Mouse (Mus musculus) MEL (cell line): ENCODE results near the gene Phf21a. TPM values are rescaled to one million over a fixed set of nuclear protein-coding genes. Genes with fewer than 3 reads are reported as not detected.
A peak's percentile ranks its signal among the peaks of the same experiment; 100 is the strongest.

Experiments used
- DNase-seq: peaks from one replicate; pipeline ENCODE4 v3.0.0; 2011; ENCODE audit warnings: low read depth, low spot score
- H3K27ac ChIP-seq: 2 replicates; pipeline ENCODE4 v1.5.1; 2012; ENCODE audit warnings: low read depth, mild to moderate bottlenecking, control low read depth, low read length, moderate library complexity; ENCODE audit not compliant: control insufficient read depth
- H3K27me3 ChIP-seq, 2 experiments: fragments of 150-350 bp in 1 of 2; sonication (generic) in 1 of 2; 2 replicates each; pipeline ENCODE4 v1.6.1; 2012; ENCODE audit warnings: low read length in 2 of 2, mild to moderate bottlenecking in 2 of 2, improper control_type of control experiment in 1 of 2, moderate library complexity in 1 of 2; ENCODE audit not compliant: insufficient read depth in 2 of 2, control insufficient read depth in 1 of 2
- H3K36me3 ChIP-seq, 2 experiments: 2 replicates each; pipeline ENCODE4 v1.6.1; 2012 to 2014; ENCODE audit warnings: low read length in 2 of 2, improper control_type of control experiment in 1 of 2, inconsistent platforms in 1 of 2, mild to moderate bottlenecking in 1 of 2; ENCODE audit not compliant: insufficient read depth in 2 of 2, control insufficient read depth in 1 of 2
- H3K4me1 ChIP-seq, 2 experiments: fragments of 150-350 bp in 1 of 2; sonication (generic) in 1 of 2; 2 replicates each; pipeline ENCODE4 v1.6.1; 2012; ENCODE audit warnings: low read length in 2 of 2, improper control_type of control experiment in 1 of 2, mild to moderate bottlenecking in 1 of 2; ENCODE audit not compliant: insufficient read depth in 2 of 2, control insufficient read depth in 1 of 2
- H3K4me3 ChIP-seq, 2 experiments: fragments of 150-350 bp in 1 of 2; sonication (generic) in 1 of 2; 2 replicates each; pipeline ENCODE4 v1.5.1; 2012; ENCODE audit warnings: low read depth in 2 of 2, low read length in 2 of 2, mild to moderate bottlenecking in 2 of 2, moderate library complexity in 2 of 2, control low read depth in 1 of 2, improper control_type of control experiment in 1 of 2; ENCODE audit not compliant: control insufficient read depth in 1 of 2, insufficient read depth in 1 of 2
- H3K79me2 ChIP-seq: 2 replicates; pipeline ENCODE4 v1.6.1; 2012; ENCODE audit warnings: mild to moderate bottlenecking, low read length, moderate library complexity; ENCODE audit not compliant: control insufficient read depth, poor library complexity, insufficient read depth
- H3K9ac ChIP-seq: 2 replicates; pipeline ENCODE4 v1.6.1; 2012; ENCODE audit warnings: low read depth, mild to moderate bottlenecking, control low read depth, low read length, moderate library complexity; ENCODE audit not compliant: control insufficient read depth, poor library complexity, severe bottlenecking
- H3K9me3 ChIP-seq: fragments of 150-350 bp; sonication (generic); replicated peaks from 2 replicates; pipeline ENCODE4 v1.6.1; 2012; ENCODE audit warnings: mild to moderate bottlenecking, low read length, improper control_type of control experiment, moderate library complexity; ENCODE audit not compliant: insufficient read depth
- BHLHE40 ChIP-seq: IDR thresholded peaks from 2 replicates; pipeline ENCODE4 v1.6.1; 2012; ENCODE audit warnings: low read depth, mild to moderate bottlenecking, inconsistent platforms, low read length, improper control_type of control experiment, borderline replicate concordance
- CHD1 ChIP-seq: IDR thresholded peaks from 2 replicates; pipeline ENCODE4 v1.6.1; 2012; ENCODE audit warnings: low read depth, mild to moderate bottlenecking, inconsistent platforms, low read length, improper control_type of control experiment
- EP300 ChIP-seq, 2 experiments: IDR thresholded peaks; 2 replicates each; pipeline ENCODE4 v1.6.1; 2011; ENCODE audit warnings: improper control_type of control experiment in 2 of 2, low read length in 2 of 2, low read depth in 1 of 2, mild to moderate bottlenecking in 1 of 2
- ETS1 ChIP-seq: IDR thresholded peaks from 2 replicates; pipeline ENCODE4 v1.6.1; 2012; ENCODE audit warnings: low read depth, mild to moderate bottlenecking, inconsistent platforms, low read length, improper control_type of control experiment, moderate library complexity
- GABPA ChIP-seq: IDR thresholded peaks from 2 replicates; pipeline ENCODE4 v1.6.1; 2012; ENCODE audit warnings: low read depth, mild to moderate bottlenecking, inconsistent platforms, low read length, improper control_type of control experiment, moderate library complexity
- JUND ChIP-seq: IDR thresholded peaks from 2 replicates; pipeline ENCODE4 v1.6.1; 2011; ENCODE audit warnings: low read depth, mild to moderate bottlenecking, improper control_type of control experiment, low read length
- MAX ChIP-seq: IDR thresholded peaks from 2 replicates; pipeline ENCODE4 v1.6.1; 2011; ENCODE audit warnings: low read length, improper control_type of control experiment
- MAZ ChIP-seq: IDR thresholded peaks from 2 replicates; pipeline ENCODE4 v1.6.1; 2012; ENCODE audit warnings: low read depth, mild to moderate bottlenecking, inconsistent platforms, low read length, improper control_type of control experiment
- MYB ChIP-seq: IDR thresholded peaks from 2 replicates; pipeline ENCODE4 v1.6.1; 2011; ENCODE audit warnings: mild to moderate bottlenecking, low read depth, low read length, improper control_type of control experiment
- MYC ChIP-seq: IDR thresholded peaks from 2 replicates; pipeline ENCODE4 v1.6.1; 2011; ENCODE audit warnings: low read depth, mild to moderate bottlenecking, low read length, improper control_type of control experiment, moderate library complexity
- NELFE ChIP-seq: IDR thresholded peaks from 2 replicates; pipeline ENCODE4 v1.6.1; 2011; ENCODE audit warnings: low read depth, low read length, improper control_type of control experiment
- NRF1 ChIP-seq: IDR thresholded peaks from 2 replicates; pipeline ENCODE4 v1.6.1; 2014; ENCODE audit warnings: low read depth, mild to moderate bottlenecking, inconsistent platforms, low read length, improper control_type of control experiment, moderate library complexity; ENCODE audit not compliant: poor library complexity, insufficient read depth, severe bottlenecking
- RAD21 ChIP-seq: IDR thresholded peaks from 2 replicates; pipeline ENCODE4 v1.6.1; 2011; ENCODE audit warnings: mild to moderate bottlenecking, low read depth, low read length, improper control_type of control experiment
- RCOR1 ChIP-seq: IDR thresholded peaks from 2 replicates; pipeline ENCODE4 v1.6.1; 2012; ENCODE audit warnings: low read depth, mild to moderate bottlenecking, inconsistent platforms, low read length, improper control_type of control experiment
- SIN3A ChIP-seq: IDR thresholded peaks from 2 replicates; pipeline ENCODE4 v1.6.1; 2012; ENCODE audit warnings: low read length, improper control_type of control experiment, inconsistent platforms
- TAL1 ChIP-seq: IDR thresholded peaks from 2 replicates; pipeline ENCODE4 v1.6.1; 2012; ENCODE audit warnings: mild to moderate bottlenecking, inconsistent platforms, low read length, moderate library complexity, mixed read lengths
- TBP ChIP-seq: IDR thresholded peaks from 2 replicates; pipeline ENCODE4 v1.8.0; 2011; ENCODE audit warnings: low read depth, low read length, improper control_type of control experiment
- ZMIZ1 ChIP-seq: IDR thresholded peaks from 2 replicates; pipeline ENCODE4 v1.6.1; 2012; ENCODE audit warnings: low read depth, mild to moderate bottlenecking, inconsistent platforms, low read length, improper control_type of control experiment, moderate library complexity
- ZNF384 ChIP-seq: IDR thresholded peaks from 2 replicates; pipeline ENCODE4 v1.6.1; 2012; ENCODE audit warnings: low read depth, mild to moderate bottlenecking, inconsistent platforms, low read length, improper control_type of control experiment
- polyA plus RNA-seq, 2 experiments: library from polyadenylated mRNA; stranded (reverse) in 1 of 2; unstranded in 1 of 2; fragments of >175 nt in 1 of 2; fragments of >200 nt in 1 of 2; gene quantifications; 2 replicates each; pipeline versions ENCODE4 v1.2.1 to v1.2.4; 2012; ENCODE audit warnings: low replicate concordance in 2 of 2, low read depth in 1 of 2; ENCODE audit not compliant: insufficient read length in 2 of 2, insufficient read depth in 1 of 2, missing spikeins in 1 of 2
- total RNA-seq: library from RNA; depleted of rRNA; stranded (reverse); fragments of 300-350 nt; gene quantifications from 2 replicates; pipeline ENCODE4 v1.2.3, GENCODE M21; 2012

Gene Phf21a
- total and polyA plus RNA-seq, 3 experiments, result 4.7 to 245 (median 15.6) TPM

DNA sequence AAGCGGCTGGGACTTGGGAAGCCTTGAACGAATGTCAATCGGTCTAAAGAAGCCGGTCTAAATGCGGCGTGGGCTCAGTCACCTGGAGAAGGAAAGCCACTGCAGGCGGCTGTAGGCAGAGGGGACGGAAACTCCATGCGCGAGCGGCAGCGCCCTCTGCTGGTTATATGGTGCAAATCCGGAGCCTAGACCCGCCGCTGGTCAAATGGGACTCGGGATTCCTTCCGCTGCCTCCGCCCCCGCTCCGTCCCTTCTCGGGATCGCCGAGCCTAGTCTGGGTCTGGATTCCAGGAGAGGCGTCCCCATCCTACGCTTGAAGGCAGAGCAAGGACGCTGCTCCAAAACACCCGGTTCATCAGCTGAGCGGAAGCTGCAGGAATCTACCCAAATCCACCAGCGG, 34.4 kb upstream of the Phf21a start (continued):
- TF ChIP-seq MYB (no peak), MYC (peak; percentile 53; the same call in 1 of the 2 replicates), TAL1 (no peak), NELFE (peak; percentile 57), BHLHE40 (peak; percentile 26; the same call in 1 of the 2 replicates), MAZ (peak; percentile 88; the same call in 1 of the 2 replicates), JUND (no peak), GABPA (no peak), NRF1 (peak; percentile 28; the same call in 1 of the 2 replicates), RCOR1 (0 out of 2 replicates have a peak, but pooled peaks have one; percentile 21), EP300 (IDR thresholded peaks at IDR 0.05; ENCODE audit: low read depth in 1 of 2, low read length in 2 of 2) (no peak), TBP (peak; percentile 44; the same call in 1 of the 2 replicates), CHD1 (no peak), ZMIZ1 (no peak)

DNA sequence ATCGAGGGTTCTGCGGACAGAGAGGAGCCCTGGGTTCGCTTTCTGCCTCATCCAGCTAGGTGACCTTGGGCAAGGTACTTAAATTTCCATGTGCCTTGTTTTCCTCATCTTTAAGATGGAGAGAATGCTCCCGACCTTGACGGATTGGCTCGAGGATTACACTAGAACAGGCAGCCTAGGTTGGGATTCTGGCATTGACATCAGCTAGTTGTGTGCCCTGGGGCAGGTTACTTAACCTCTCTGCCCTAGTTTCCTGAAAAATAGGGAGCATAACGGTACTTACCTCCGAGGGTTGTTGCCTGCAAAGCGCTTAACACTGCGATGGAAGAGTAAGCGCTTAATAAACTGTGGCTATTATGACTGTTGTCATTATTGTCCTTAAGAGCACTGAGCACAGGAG, 34.0 kb upstream of the Phf21a start:
- peak overlapping the region; percentile 90 for H3K9ac ChIP-seq
- DNase-seq, result no peak
- TF ChIP-seq ETS1, result no peak
- no peak for TF ChIP-seq TBP
- no peak for TF ChIP-seq RAD21
- no peak for TF ChIP-seq MYB
- no peak for TF ChIP-seq ZNF384
- TF ChIP-seq MAX, result no peak
- no peak; the same call in 1 of the 2 replicates for TF ChIP-seq SIN3A
- TF ChIP-seq, all 39 proteins: peak for 0
- Histone ChIP-seq H3K4me3 (peak overlapping the region; percentile 74 to 94), H3K79me2 (peaks cover 5% of the 10 kb centered on the region; the same call in 1 of the 2 replicates), H3K27ac (no peak overlapping the region), H3K9me3 (no peaks in the 10 kb centered on the region), H3K27me3 (peaks cover 0 to 3% of the 10 kb centered on the region in 2 experiments; a peak in 3 of 4 replicates), H3K36me3 (peaks cover 0 to 20% of the 10 kb centered on the region in 2 experiments; a peak in 2 of 4 replicates), H3K4me1 (peaks cover 3 to 23% of the 10 kb centered on the region in 2 experiments; a peak in 3 of 4 replicates)
